Mouse (Mus musculus) limb, embryonic 14.5 days (tissue): Measurements from ENCODE around the gene Tecpr1. TPM values are rescaled to one million over a fixed set of nuclear protein-coding genes. Genes with fewer than 3 reads are reported as not detected.
A peak's percentile ranks its signal among the peaks of the same experiment; 100 is the strongest.

Experiments used
- ATAC-seq: fragments of 200-750 bp; cut with Nextera tagmentation; 2 replicates; pipeline ENCODE4 v1.8.0; 2017; ENCODE audit warnings: low read depth, moderate number of reproducible peaks, moderate TSS enrichment; ENCODE audit not compliant: low FRiP score
- DNase-seq: peaks from one replicate; pipeline ENCODE4 v3.0.0-alpha.2; 2015; ENCODE audit warnings: low spot score
- H3K27ac ChIP-seq: fragments of 300-500 bp; sonication (generic); replicated peaks from 2 replicates; pipeline ENCODE4 v1.5.1; 2014; ENCODE audit warnings: low read depth, mild to moderate bottlenecking, low read length, moderate library complexity, mixed read lengths
- H3K27me3 ChIP-seq: fragments of 300-500 bp; sonication (generic); 2 replicates; pipeline ENCODE4 v1.6.1; 2014; ENCODE audit warnings: low read length, mixed read lengths; ENCODE audit not compliant: control insufficient read depth, insufficient read depth
- H3K36me3 ChIP-seq: fragments of 300-500 bp; sonication (generic); 2 replicates; pipeline ENCODE4 v1.6.1; 2014; ENCODE audit warnings: mild to moderate bottlenecking, low read length, moderate library complexity, mixed read lengths; ENCODE audit not compliant: control insufficient read depth, insufficient read depth
- H3K4me1 ChIP-seq: fragments of 300-500 bp; sonication (generic); 2 replicates; pipeline ENCODE4 v1.6.1; 2014; ENCODE audit warnings: antibody characterized with exemption, low read length, mixed read lengths; ENCODE audit not compliant: control insufficient read depth, insufficient read depth
- H3K4me2 ChIP-seq: fragments of 300-500 bp; sonication (generic); replicated peaks from 2 replicates; pipeline ENCODE4 v1.6.1; 2014; ENCODE audit warnings: low read depth, mild to moderate bottlenecking, low read length, moderate library complexity; ENCODE audit not compliant: severe bottlenecking
- H3K4me3 ChIP-seq: fragments of 300-500 bp; sonication (generic); replicated peaks from 2 replicates; pipeline ENCODE4 v1.5.1; 2014; ENCODE audit warnings: low read length
- H3K9ac ChIP-seq: fragments of 300-500 bp; sonication (generic); 2 replicates; pipeline ENCODE4 v1.6.1; 2014; ENCODE audit warnings: mild to moderate bottlenecking, low read depth, low read length, moderate library complexity; ENCODE audit not compliant: severe bottlenecking
- H3K9me3 ChIP-seq: fragments of 300-500 bp; sonication (generic); 2 replicates; pipeline ENCODE4 v1.6.1; 2016; ENCODE audit warnings: low read length; ENCODE audit not compliant: control insufficient read depth
- POLR2A ChIP-seq: fragments of 200-500 bp; IDR thresholded peaks from 2 replicates; pipeline ENCODE4 v1.8.0; 2012; ENCODE audit warnings: inconsistent platforms, mild to moderate bottlenecking, moderate library complexity, borderline replicate concordance; ENCODE audit not compliant: insufficient read depth, insufficient read length; ENCODE audit errors: extremely low read depth
- WGBS: fragments of 180-500 bp; shearing (Covaris S2); extraction: QIAGEN DNeasy Blood & Tissue Kit; methylation state at CpG from one replicate; pipeline ENCODE4 v1.1.7; 2014; 5-methylcytosine and 5-hydroxymethylcytosine counted together
- polyA plus RNA-seq, 2 experiments: library from polyadenylated mRNA; depleted of rRNA in 1 of 2; stranded (reverse) in 1 of 2; unstranded in 1 of 2; fragments of >200 nt; fragmentation: Nextera tagmentation in 1 of 2; extraction: Ambion mirVana in 1 of 2; gene quantifications; 2 replicates each; pipeline versions ENCODE4 v1.2.1 to v1.2.3; 2012 to 2014

The Tecpr1 gene
- polyA plus RNA-seq, 2 experiments, result 18.6 to 34.7 TPM

GRCm38 (mm10) chr5:144158604-144159003, 64.8 kb downstream of the Tecpr1 start:
- Histone ChIP-seq H3K9ac (no peak overlapping the region; the same call in 1 of the 2 replicates), H3K4me3 (no peak overlapping the region), H3K27me3 (no peaks in the 10 kb centered on the region), H3K4me2 (no peak overlapping the region), H3K4me1 (0 out of 2 replicates have a peak, but pooled peaks cover 6% of the 10 kb centered on the region), H3K9me3 (no peaks in the 10 kb centered on the region), H3K27ac (no peak overlapping the region), H3K36me3 (peaks cover 19% of the 10 kb centered on the region)
- 21% methylated on average over 4 of the region's 4 CpGs for WGBS
- TF ChIP-seq POLR2A, result no peak
- DNase-seq, result peak; percentile 80
- peak; percentile 75 for ATAC-seq

GRCm38 (mm10) chr5:144154528-144154927, 68.9 kb downstream of the Tecpr1 start:
- 27% methylated on average over 7 of the region's 7 CpGs for WGBS
- H3K36me3 ChIP-seq, result peaks cover 40% of the 10 kb centered on the region
- H3K27me3 ChIP-seq, result no peaks in the 10 kb centered on the region
- H3K9me3 ChIP-seq, result no peaks in the 10 kb centered on the region
- H3K4me2 ChIP-seq, result no peak overlapping the region
- H3K27ac ChIP-seq, result no peak overlapping the region
- DNase-seq, result peak; percentile 74
- no peak overlapping the region for H3K4me3 ChIP-seq
- ATAC-seq, result no peak
- no peak overlapping the region for H3K9ac ChIP-seq
- no peak for TF ChIP-seq POLR2A
- 0 out of 2 replicates have a peak, but pooled peaks cover 6% of the 10 kb centered on the region for H3K4me1 ChIP-seq

- no peaks in the 10 kb centered on the region for H3K27me3 ChIP-seq
- WGBS, result 83% methylated on average over 4 of the region's 4 CpGs
- no peaks in the 10 kb centered on the region for H3K9me3 ChIP-seq
- TF ChIP-seq POLR2A, result no peak
- no peak overlapping the region for H3K4me3 ChIP-seq
- H3K4me2 ChIP-seq, result no peak overlapping the region
- peaks cover 41% of the 10 kb centered on the region for H3K36me3 ChIP-seq
- H3K4me1 ChIP-seq, result no peaks in the 10 kb centered on the region
- no peak overlapping the region for H3K9ac ChIP-seq
- ATAC-seq (no peak), DNase-seq (no peak)
- H3K27ac ChIP-seq, result no peak overlapping the region
Measured at GRCm38 (mm10) chr5:144151270-144151669, 72.1 kb downstream of the Tecpr1 start.

GRCm38 (mm10) chr5:144149530-144149929, 73.9 kb downstream of the Tecpr1 start:
- peaks cover 46% of the 10 kb centered on the region for H3K36me3 ChIP-seq
- no peaks in the 10 kb centered on the region for H3K27me3 ChIP-seq
- H3K9ac ChIP-seq, result no peak overlapping the region
- ATAC-seq, result no peak
- H3K4me2 ChIP-seq, result no peak overlapping the region
- no peak for TF ChIP-seq POLR2A
- no peak overlapping the region for H3K27ac ChIP-seq
- no peaks in the 10 kb centered on the region for H3K9me3 ChIP-seq
- H3K4me1 ChIP-seq, result no peaks in the 10 kb centered on the region
- WGBS, result 99% methylated on average over 4 of the region's 4 CpGs
- H3K4me3 ChIP-seq, result no peak overlapping the region
- DNase-seq, result no peak

GRCm38 (mm10) chr5:144146898-144147297, 76.5 kb downstream of the Tecpr1 start:
- no peak overlapping the region for H3K4me2 ChIP-seq
- H3K4me3 ChIP-seq, result no peak overlapping the region
- no peaks in the 10 kb centered on the region for H3K4me1 ChIP-seq
- H3K9me3 ChIP-seq, result no peaks in the 10 kb centered on the region
- H3K36me3 ChIP-seq, result peaks cover 44% of the 10 kb centered on the region
- H3K27me3 ChIP-seq, result no peaks in the 10 kb centered on the region
- TF ChIP-seq POLR2A, result no peak
- H3K27ac ChIP-seq, result no peak overlapping the region
- no peak overlapping the region for H3K9ac ChIP-seq
- ATAC-seq (no peak), DNase-seq (no peak)

Other genes with a start within 250 kb of the Tecpr1 start
- gene Ccz1, start 208.7 kb downstream of the Tecpr1 start, polyA plus RNA-seq (2012; rRNA removed), result 39.9 and 48.2 TPM in 2 replicates
- 72.7 and 77.1 TPM in 2 replicates for gene Ccz1, start 208.7 kb downstream of the Tecpr1 start, polyA plus RNA-seq (2014; fragmentation: Nextera tagmentation; extraction: Ambion mirVana)
- gene Ocm, start 196.9 kb downstream of the Tecpr1 start, polyA plus RNA-seq (2012; rRNA removed), result not detected in 2 replicates
- gene Ocm, start 196.9 kb downstream of the Tecpr1 start, polyA plus RNA-seq (2014; fragmentation: Nextera tagmentation; extraction: Ambion mirVana), result not detected in 2 replicates
- gene Lmtk2, start 123.2 kb downstream of the Tecpr1 start, polyA plus RNA-seq (2012; rRNA removed), result 8.2 and 10.1 TPM in 2 replicates
- gene Lmtk2, start 123.2 kb downstream of the Tecpr1 start, polyA plus RNA-seq (2014; fragmentation: Nextera tagmentation; extraction: Ambion mirVana), result 3.6 and 4.3 TPM in 2 replicates
- 0.18 and 0.23 TPM in 2 replicates for gene Bhlha15, start 33.3 kb downstream of the Tecpr1 start, polyA plus RNA-seq (2012; rRNA removed)
- gene Bhlha15, start 33.3 kb downstream of the Tecpr1 start, polyA plus RNA-seq (2014; fragmentation: Nextera tagmentation; extraction: Ambion mirVana), result 0.22 and 0.29 TPM in 2 replicates
- 90.6 and 107 TPM in 2 replicates for gene Bri3, start 20.8 kb upstream of the Tecpr1 start, polyA plus RNA-seq (2012; rRNA removed)
- 119 and 131 TPM in 2 replicates for gene Bri3, start 20.8 kb upstream of the Tecpr1 start, polyA plus RNA-seq (2014; fragmentation: Nextera tagmentation; extraction: Ambion mirVana)
- gene Baiap2l1, start 134.5 kb upstream of the Tecpr1 start, polyA plus RNA-seq (2012; rRNA removed), result 6.9 and 7.4 TPM in 2 replicates
- gene Baiap2l1, start 134.5 kb upstream of the Tecpr1 start, polyA plus RNA-seq (2014; fragmentation: Nextera tagmentation; extraction: Ambion mirVana), result 9.2 and 9.6 TPM in 2 replicates